Mouse (Mus musculus) heart, postnatal 14 days (tissue): ENCODE results near the gene Ssr3. TPM values are rescaled to one million over a fixed set of nuclear protein-coding genes. Genes with fewer than 3 reads are reported as not detected.

Experiments used
- DNase-seq, 2 experiments: peaks; one replicate each; pipeline ENCODE4 v3.0.0; 2021 to 2022
- intact Hi-C: fragments of 180-260 bp; cut with DNase I; formaldehyde crosslinking; loops from one replicate; pipeline ENCODE4 v1.15.1; 2025
- total RNA-seq, 2 experiments: library from RNA; stranded (reverse); gene quantifications; 2 replicates each; pipeline ENCODE4 v1.2.3; 2021

The Ssr3 gene
- total RNA-seq, 2 experiments from 2014 or later, result 135 to 140 TPM

DNA sequence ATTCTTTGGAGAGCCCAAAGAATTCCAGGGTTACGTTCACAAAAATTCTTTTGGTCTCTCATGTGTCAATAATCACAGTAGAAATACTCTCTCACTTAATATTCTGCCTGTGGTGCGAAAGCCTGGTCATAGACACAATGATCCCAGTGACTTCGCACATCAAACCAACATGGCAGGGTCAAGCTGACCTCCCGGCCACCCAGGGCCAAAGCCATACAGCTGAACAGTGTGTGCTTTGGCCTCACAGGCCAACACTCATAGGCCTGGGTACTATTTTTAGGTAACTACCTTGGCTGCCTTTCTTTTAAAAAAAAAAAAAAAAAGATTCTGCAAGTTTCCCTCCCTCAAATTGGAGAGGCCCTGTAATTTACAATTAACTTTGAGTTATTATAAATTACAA lies 11.3 kb downstream of the Ssr3 start:
- intact Hi-C loops, result loop anchor here (5.0 kb wide), 2 partner anchors 481 to 551 kb away; no protein-coding TSS in a partner anchor
- DNase-seq, result peak in 1 of 2 experiments; percentile 31

DNA sequence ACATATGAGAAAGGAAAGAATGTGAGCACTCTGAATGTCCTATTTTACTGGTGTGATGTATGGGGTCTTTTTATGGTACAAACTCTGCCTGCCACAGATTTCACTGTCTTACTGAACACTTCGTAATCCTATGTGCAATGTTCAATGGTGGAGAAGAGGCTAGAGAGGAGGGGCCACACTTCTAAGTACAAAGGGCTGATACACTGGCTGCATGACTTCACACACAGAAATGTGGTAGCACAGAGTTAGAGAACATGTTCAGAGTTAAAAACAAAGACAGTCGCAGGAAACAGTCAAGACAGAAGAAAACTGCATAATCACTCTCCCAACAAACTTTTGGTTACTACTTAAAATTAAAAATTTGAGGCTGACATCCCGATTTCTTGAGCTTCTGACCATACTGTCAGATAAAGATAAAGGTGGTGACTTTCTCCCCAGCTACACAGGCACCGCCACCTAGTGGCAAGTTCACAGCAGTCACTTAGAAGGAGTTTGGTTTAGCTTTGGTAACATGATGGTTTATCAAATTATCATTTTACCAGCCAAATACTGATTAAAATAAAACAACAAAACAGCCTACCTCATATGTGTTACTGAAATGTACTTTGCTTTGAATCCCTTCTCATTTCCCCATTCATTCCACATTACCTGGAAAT lies 12.4 kb downstream of the Ssr3 start:
- intact Hi-C loops, result loop anchor here (5.0 kb wide), 3 partner anchors 63 to 552 kb away; no protein-coding TSS in a partner anchor
- peak; percentile 54 to 59 for DNase-seq

DNA sequence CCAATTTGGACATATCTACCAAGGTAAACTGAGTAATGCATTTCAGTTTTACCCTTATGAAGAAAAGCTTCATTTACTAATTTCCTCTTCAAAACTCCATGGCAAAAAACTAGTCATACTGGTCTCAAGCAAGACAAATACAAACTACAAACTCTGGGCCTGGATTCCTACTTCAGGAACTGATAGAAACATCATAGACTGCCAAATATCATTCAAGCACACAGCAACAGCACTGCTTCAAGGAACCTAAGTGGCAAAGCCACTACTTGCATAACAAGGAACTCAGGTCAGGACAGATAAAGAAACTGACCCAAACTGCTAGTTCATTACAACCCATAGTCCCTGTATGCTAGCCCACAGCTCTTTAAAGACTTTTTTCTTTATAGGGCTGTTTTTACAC lies 13.7 kb downstream of the Ssr3 start:
- intact Hi-C loops, result loop anchor here (5.0 kb wide), 1 partner anchor 61 kb away; no protein-coding TSS in a partner anchor
- DNase-seq, result no peak

DNA sequence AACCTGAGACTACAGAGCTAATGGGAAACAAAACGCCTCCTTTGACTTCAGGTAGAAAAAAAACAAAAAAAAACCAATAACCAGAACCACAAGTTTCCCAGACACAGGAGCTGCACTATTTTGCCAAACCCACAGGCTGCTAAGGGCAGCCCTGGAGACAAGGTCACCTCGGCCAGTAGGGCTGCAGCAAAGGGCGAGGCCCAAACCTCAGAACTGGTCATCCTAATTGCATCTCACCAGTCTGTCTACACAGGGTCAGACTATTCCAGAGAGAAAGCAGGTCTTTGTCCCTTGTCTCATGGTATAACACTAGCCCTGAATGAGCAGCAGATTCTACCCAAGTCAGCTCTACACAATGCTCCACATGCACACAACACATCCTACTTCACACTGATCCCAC lies 17.7 kb downstream of the Ssr3 start:
- intact Hi-C loops, result loop anchor here (5.0 kb wide), 1 partner anchor 57 kb away; no protein-coding TSS in a partner anchor
- no peak for DNase-seq

DNA sequence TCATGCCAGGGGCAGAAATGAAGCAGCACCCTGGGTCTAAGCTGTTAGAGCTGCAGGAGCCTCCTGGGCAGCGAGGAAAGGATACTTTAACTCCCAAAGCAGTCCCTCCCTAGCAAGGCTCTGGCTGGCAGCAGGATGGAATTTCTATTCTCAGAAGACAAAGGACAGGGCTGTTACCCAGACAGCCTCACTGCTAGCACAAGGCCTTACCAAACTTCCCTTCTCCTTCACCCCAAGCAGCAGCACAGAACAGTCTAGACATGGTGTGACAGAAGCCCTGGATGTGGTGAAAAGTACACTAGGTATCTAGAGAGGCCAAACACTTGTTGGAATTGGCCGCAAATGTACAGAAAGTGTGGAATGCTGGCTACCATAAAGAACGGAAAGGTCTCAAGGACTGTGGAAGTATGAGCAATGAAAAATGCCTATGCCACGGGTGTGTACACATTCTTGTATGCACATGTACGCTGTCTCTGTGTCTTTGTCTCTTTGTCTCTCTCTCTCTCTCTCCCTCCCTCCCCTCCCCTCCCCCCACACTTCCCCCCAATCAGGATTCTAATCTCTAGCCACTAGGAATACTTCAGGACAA lies 18.7 kb downstream of the Ssr3 start:
- intact Hi-C loops, result no loop called here
- DNase-seq, result no peak

DNA sequence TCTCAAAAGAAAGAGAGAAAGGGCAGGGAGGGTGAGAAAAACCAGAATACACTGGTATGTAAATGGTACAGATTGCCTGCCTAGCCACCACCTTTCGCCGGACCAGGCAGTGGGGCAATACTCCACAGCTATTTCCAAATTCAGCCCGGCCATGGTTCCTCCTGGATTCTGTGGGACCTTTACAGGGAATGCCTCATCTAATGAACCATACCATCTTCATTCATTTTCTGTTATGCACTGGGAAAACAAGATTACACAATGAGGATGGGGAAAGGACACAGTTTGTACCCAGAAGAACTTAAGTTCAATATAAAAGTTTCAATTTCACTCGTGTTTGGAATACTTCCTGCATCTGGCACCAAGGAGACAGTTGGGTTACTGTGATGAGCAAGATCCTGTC lies 19.9 kb downstream of the Ssr3 start:
- intact Hi-C loops, result no loop called here
- no peak for DNase-seq

DNA sequence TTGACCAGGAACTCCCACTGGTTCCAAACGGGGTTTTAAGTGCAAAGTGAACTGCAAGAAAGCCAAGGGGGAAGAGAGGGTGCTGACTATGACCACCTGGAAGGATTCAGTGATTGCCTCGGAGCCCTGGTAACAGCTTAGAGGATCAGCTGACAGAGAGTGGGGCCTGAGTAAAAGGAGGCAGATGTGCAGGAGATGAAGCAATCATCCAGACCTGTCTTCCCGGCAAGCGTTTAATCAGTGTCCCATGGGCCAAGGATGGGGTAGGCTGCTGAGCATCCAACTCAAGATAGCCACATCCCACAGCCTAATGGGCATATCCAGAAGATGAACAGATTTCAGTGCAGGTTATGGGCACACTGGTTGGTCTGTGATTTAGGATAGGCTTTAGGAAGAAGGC lies 24.5 kb downstream of the Ssr3 start:
- intact Hi-C loops, result no loop called here

DNA sequence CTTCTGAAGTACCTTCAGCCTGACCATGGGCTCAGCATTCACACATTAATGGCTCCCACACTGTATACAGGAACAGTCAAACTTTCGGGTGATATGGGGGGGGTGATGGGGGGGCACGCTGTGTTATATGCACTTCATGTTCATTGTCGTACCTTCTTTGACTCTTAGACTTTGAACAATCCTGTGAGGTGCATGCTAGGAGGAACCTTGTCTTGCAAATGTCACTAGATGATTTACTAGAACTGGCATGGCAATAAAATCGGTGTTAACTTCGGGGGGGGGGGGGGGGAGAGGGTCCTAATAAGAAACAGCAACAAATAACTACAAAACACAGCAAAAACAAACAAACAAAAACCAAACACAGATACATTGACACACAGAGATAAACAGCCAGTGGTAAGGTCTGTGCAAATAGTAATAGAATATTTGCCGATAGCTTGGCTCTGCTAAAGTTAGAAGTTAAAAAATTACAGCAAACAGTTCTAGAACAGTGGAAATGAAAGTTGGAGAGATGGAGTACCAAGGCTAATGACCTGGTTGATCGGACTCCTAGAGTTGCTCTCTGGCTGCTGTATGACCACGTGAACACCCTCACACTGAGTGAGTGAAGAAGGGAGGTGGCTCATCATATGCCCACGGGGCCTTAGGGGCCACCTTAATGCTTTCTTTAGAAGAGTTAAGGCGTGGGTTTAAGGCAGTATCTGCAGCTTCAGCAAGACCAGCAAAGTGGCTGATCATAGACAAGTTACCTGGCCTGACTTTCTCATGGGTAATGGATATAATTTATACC lies 26.3 kb downstream of the Ssr3 start:
- intact Hi-C loops, result no loop called here
- no peak for DNase-seq

More for the DNA sequence above, 24.5 kb downstream of the Ssr3 start:
- DNase-seq, result no peak

DNA sequence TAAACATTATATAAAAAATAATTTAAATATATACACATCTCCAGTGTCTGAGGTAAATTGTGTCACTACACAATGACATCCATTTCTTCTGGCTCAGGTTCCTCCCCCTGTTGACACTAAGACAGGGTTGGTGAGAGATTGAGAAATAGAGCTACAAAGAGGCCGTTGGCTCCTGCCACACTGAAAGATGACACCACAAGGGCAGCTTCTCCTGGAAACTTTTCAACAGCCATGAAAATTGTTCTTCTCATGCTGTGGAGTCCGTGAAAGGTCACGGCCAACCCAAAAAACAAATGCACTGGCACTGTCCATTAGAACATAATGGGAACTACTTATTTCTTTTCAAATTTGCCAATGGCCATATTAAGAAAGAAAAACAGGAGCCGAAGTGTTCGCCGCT lies 27.2 kb downstream of the Ssr3 start:
- intact Hi-C loops, result no loop called here
- no peak for DNase-seq

DNA sequence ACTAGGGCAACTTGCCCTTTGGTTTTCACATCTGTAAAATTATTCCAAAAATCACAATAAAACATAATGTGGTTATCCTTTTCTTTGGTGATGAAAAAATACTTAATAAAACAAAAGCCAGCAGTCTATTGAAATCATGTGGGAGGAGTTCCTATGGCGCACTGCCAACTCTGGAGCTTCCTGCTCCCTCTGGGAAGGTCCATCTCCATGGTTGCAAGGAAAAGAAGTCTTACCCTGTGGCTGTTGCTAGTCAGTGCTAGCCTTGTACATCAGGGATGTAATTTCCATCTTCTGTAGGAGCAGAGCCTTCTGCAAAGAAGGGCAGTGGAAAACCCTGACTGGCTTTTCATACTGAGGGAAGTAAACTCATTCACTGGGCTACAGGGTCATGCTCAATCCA lies 29.0 kb downstream of the Ssr3 start:
- peak; percentile 69 to 70 for DNase-seq
- intact Hi-C loops, result loop anchor here (5.0 kb wide), 1 partner anchor 564 kb away; no protein-coding TSS in a partner anchor

DNA sequence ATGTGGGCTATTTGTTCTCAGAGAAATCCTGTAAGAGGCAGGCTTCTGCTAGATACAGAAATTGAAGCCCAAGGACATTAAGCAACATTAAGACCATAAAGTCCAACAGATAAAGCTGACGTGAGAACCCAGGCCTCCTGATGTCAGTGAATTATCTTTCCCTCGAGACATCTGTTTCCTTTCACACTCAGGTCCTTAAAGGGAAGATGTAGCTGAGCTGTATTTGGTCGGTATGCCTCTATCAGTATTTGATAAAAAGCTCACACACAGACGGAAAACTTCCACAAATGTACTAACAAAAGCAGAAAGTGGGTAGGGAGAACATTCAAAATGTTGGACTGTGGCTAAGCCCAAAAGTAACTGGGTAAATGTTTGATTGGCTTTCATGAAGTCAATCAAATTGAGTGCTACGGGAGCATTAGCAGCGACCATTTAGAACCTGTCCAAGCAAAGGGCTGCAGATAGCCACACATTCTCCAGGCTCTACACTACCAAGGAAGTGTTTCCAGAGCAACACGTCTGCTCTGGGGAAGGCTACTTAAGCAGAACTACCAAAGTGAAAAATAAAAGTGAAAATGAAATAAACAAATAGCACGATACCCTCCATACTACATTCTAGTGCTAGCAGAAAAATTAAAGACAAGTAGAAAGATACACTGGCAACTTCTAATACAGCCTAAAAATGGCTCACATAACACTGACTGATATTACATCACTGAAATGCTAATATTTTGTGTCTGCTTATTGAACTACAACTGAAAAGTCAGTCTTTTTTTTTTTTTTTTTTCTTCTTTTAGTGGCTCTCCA lies 32.1 kb downstream of the Ssr3 start:
- no peak for DNase-seq
- intact Hi-C loops, result loop anchor here (5.0 kb wide), 1 partner anchor 567 kb away; no protein-coding TSS in a partner anchor

DNA sequence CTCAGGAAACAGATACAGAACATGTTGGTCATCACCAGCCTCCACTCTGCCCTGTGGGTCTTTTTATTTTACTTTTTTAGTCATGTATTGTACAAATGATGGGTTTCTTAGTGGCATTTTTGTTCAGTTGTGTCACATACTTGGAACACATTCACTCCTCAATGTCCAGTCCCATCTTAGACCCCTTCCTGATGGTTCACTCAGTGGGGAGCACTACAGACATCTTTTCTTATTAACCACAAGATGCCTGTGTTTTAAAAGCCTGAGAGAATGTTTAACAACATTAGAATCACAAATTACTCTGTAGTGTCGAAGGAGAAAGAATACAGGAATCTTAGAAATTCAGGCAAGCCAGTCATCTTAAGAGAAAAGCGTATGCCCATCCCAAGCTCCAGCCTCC lies 33.6 kb downstream of the Ssr3 start:
- intact Hi-C loops, result no loop called here

DNA sequence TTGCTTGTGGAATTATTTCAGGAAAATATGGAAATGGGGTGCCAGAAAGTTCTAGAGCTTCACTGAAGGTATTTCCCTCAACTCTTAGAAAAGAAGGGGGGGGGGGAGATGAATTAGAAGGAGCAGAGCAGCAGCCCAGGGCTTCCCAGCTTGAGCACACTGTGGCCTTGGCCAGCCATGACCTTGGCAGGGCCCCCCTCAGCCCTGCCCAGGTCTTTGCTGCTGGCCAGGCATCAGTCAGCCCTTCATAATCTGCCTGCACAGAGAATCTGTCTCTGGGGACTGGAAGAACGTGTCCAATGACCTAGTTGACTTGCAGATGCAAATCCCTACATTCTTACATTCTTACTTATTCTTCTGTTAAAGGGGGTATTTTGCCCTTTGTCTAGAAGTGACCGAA lies 34.1 kb downstream of the Ssr3 start:
- no peak for DNase-seq
- intact Hi-C loops, result no loop called here

More for the DNA sequence above, 33.6 kb downstream of the Ssr3 start:
- DNase-seq, result no peak

DNA sequence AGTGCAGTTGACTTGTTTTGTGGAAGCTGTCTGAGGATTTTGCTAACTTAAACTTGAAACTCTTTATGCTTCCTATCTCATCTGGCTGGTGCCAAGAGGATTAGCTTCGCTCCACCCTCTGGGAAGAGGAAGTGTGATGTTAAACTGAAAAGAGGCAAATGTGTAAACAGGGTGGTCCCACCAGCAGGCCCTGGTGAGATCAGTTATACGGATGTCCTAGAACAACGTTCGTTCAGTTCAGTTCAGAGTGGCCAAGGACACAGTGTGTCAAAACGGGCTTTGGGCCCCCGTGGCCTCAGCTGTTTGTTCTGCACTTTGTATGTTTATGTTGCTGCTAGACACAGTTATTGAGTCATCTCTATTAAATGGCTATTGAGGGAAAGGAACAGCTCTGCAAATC lies 36.9 kb downstream of the Ssr3 start:
- intact Hi-C loops, result no loop called here
- no peak for DNase-seq

DNA sequence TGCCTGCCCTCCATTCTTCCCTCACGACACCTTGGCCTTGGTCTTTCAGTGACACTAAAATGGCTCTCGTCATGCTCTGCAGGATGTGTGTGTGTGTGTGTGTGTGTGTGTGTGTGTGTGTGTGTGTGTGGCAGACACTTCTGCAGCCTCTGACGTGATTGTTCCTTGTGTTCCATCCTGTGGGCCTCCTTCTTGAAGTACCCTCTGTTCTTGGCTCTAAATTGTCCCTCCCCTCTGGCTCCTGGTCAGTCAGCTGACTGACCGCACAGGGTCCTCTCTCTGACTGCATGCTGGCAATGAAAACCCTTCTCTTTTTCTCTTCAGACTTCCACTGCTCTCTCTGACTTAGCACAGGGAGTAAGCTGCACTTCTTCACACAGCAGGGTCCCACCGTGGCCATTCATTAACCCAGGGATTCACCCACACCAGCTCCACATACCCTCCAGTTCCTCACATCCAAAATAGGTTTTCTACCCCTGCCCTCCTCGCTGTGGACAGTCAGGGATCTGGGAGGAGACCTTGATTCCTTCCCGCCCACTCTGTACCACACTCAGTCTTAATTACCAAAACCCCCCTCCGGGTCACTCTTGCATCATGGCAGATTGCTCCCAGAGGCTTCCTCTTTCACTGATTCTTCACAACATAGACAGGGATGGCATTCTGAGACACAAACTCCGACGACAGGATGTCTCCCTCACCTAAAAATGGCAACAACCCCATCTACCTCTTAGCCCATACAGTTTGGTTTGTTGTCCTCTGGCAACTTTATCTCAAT lies 39.0 kb downstream of the Ssr3 start:
- no peak for DNase-seq
- intact Hi-C loops, result loop anchor here (2.0 kb wide), 1 partner anchor 369 kb away; no protein-coding TSS in a partner anchor

DNA sequence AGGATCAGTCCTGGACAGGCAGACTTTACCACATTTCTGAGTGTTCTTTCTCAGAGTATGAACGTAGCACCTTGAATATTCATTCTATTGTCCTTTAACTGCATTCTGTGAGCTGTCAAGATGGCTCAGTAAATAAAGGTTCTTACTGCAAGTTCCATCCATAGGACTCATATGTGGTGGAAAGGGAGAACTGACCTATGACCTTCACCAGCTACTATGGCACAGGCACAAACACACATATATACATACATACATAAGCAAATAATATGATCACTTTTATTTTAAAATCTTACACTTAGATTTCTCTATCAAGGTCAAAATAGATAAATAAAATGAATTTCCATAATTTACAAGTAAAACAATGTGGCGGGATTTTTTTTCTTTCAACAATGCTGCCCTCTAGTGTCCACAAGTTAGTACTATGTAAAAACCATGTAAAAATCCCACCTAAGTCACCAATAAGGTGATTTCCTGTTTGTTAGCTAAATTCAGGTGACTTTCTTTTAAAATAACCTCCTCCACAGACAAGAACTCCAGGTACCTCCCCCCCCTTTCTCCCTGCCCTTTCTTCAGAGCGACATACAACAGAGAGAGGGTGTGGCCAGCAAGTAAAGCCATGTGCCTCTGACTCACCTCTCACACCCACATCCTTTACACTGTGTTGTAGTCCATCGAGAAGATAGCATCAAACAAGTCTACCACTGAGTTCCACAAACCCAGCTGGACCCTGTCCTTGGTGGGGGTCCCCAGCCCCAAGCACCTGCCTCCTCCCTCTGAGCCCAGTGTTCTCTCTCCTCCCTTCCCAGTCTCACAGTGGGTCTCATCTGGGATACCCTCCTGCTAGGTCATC lies 39.9 kb downstream of the Ssr3 start:
- DNase-seq, result peak in 1 of 2 experiments; percentile 23
- intact Hi-C loops, result loop anchor here (2.0 kb wide), 1 partner anchor 368 kb away; no protein-coding TSS in a partner anchor

DNA sequence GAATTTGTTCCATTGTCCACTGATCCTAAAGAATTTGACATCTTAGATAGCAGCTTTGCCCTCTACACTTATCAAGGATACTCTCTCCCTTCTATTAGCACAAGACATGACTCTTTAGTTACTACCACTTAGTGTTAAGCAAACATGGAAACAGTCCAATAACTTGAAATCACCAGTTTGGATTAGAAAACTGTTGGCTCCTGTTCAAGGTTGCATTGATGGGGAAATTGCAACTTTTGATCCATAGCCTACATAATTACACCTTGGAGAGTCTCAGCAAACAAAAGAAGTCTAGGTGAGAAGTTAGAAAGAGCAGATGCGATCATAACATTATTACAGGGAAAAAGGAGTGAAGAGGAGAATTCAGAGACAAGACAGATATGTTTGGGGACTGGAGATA lies 46.2 kb downstream of the Ssr3 start:
- intact Hi-C loops, result no loop called here
- no peak for DNase-seq

DNA sequence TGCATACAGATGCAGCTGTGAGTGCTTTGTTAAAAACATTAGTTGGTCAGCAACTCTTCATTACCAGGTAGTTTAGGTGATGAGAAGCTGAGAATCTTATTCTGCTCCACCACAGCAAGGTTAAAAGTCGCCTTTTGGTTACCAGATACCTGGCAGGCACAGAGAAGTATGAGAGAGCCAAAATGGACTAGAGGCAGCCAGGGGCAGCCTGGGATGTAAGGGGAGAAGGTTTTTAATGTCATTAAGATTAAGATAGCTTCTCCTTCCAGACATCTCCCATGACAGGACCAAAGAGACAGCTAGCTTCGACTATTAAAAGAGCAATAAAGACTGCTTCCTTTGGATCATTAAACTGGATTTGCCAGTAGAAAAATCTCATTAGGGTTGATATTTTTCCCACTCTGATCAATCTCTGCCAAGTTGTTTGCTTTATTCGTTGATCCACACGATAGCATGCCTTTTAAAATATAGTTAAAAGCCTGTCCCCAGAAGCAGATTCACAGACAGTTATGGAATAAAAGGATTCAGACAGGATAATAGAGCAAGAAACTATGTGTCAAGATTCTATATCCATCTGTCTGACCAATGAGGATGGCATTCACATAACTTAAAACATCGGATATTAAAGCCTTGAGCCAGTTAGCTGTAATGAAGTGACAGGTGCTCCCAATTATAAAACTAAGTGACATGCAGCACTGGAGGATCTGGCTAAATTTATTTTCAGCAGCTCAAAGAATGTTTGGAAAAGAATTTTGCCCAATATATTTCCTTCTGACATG lies 52.1 kb downstream of the Ssr3 start:
- DNase-seq, result no peak
- intact Hi-C loops, result no loop called here
